Mouse (Mus musculus) heart, postnatal 0 days (tissue): ENCODE results near the gene Mvp.

Experiments
- CTCF ChIP-seq: IDR thresholded peaks from 2 replicates; pipeline ENCODE4 v1.5.1; 2016; ENCODE audit warnings: antibody characterized with exemption, control low read depth, low read depth
- EP300 ChIP-seq: IDR thresholded peaks from 2 replicates; pipeline ENCODE4 v1.6.1; 2016; ENCODE audit warnings: antibody characterized with exemption, low read depth

- no peak for TF ChIP-seq CTCF
- TF ChIP-seq EP300 = no peak
Observed at GRCm38 (mm10) chr7:126982054-126982453, 32.4 kb downstream of the Mvp start.
